Mouse (Mus musculus) midbrain, embryonic 14.5 days (tissue): ENCODE results near the gene Maml3. TPM values are rescaled to one million over a fixed set of nuclear protein-coding genes. Genes with fewer than 3 reads are reported as not detected.

Experiments used
- ATAC-seq: fragments of 200-750 bp; cut with Nextera tagmentation; 2 replicates; pipeline ENCODE4 v1.8.0; 2017; ENCODE audit warnings: moderate number of reproducible peaks, moderate library complexity; ENCODE audit not compliant: low FRiP score, low TSS enrichment
- DNase-seq: peaks from one replicate; pipeline ENCODE4 v3.0.0-alpha.2; 2015
- H3K27ac ChIP-seq: fragments of 300-500 bp; sonication (generic); replicated peaks from 2 replicates; pipeline ENCODE4 v1.5.1; 2014; ENCODE audit warnings: mild to moderate bottlenecking, low read depth, low read length, moderate library complexity
- H3K27me3 ChIP-seq: fragments of 300-500 bp; sonication (generic); 2 replicates; pipeline ENCODE4 v1.6.1; 2014; ENCODE audit warnings: low read length, control low read depth, mixed read lengths; ENCODE audit not compliant: control insufficient read depth, insufficient read depth
- H3K36me3 ChIP-seq: fragments of 300-500 bp; sonication (generic); 2 replicates; pipeline ENCODE4 v1.6.1; 2014; ENCODE audit warnings: low read length, control low read depth; ENCODE audit not compliant: control insufficient read depth, insufficient read depth
- H3K4me1 ChIP-seq: fragments of 300-500 bp; sonication (generic); 2 replicates; pipeline ENCODE4 v1.6.1; 2014; ENCODE audit warnings: mild to moderate bottlenecking, antibody characterized with exemption, low read length, control low read depth; ENCODE audit not compliant: control insufficient read depth, insufficient read depth
- H3K4me2 ChIP-seq: fragments of 300-500 bp; sonication (generic); 2 replicates; pipeline ENCODE4 v1.6.1; 2014; ENCODE audit warnings: mild to moderate bottlenecking, low read length, moderate library complexity
- H3K4me3 ChIP-seq: fragments of 300-500 bp; sonication (generic); replicated peaks from 2 replicates; pipeline ENCODE4 v1.5.1; 2014; ENCODE audit warnings: low read depth, low read length
- H3K9ac ChIP-seq: fragments of 300-500 bp; sonication (generic); replicated peaks from 2 replicates; pipeline ENCODE4 v1.6.1; 2014; ENCODE audit warnings: mild to moderate bottlenecking, low read length, moderate library complexity
- H3K9me3 ChIP-seq: fragments of 300-500 bp; sonication (generic); 2 replicates; pipeline ENCODE4 v1.6.1; 2016; ENCODE audit warnings: low read length, control low read depth, mixed read lengths; ENCODE audit not compliant: control insufficient read depth
- WGBS: fragments of 180-500 bp; shearing (Covaris S2); extraction: QIAGEN DNeasy Blood & Tissue Kit; methylation state at CpG from one replicate; pipeline ENCODE4 v1.1.7; 2014; 5-methylcytosine and 5-hydroxymethylcytosine counted together
- polyA plus RNA-seq: library from polyadenylated mRNA; unstranded; fragments of >200 nt; fragmentation: Nextera tagmentation; extraction: Ambion mirVana; gene quantifications from 2 replicates; pipeline ENCODE4 v1.2.1, GENCODE M21; 2014

Gene Maml3
- polyA plus RNA-seq, 1 experiment from 2014 or later = 10.3 TPM

- Histone ChIP-seq H3K9ac (no peak overlapping the region), H3K4me2 (no peak overlapping the region), H3K4me1 (peaks cover 37% of the 10 kb centered on the region), H3K4me3 (no peak overlapping the region), H3K27me3 (no peaks in the 10 kb centered on the region), H3K9me3 (no peaks in the 10 kb centered on the region), H3K27ac (0 out of 2 replicates have a peak overlapping the region, but pooled peaks have one; percentile 10), H3K36me3 (no peaks in the 10 kb centered on the region)
- ATAC-seq (no peak), DNase-seq (no peak)
- WGBS = 43% methylated on average over 7 of the region's 7 CpGs
These were observed 313.3 kb downstream of the Maml3 start for GRCm38 (mm10) chr3:51791542-51791941.

DNA sequence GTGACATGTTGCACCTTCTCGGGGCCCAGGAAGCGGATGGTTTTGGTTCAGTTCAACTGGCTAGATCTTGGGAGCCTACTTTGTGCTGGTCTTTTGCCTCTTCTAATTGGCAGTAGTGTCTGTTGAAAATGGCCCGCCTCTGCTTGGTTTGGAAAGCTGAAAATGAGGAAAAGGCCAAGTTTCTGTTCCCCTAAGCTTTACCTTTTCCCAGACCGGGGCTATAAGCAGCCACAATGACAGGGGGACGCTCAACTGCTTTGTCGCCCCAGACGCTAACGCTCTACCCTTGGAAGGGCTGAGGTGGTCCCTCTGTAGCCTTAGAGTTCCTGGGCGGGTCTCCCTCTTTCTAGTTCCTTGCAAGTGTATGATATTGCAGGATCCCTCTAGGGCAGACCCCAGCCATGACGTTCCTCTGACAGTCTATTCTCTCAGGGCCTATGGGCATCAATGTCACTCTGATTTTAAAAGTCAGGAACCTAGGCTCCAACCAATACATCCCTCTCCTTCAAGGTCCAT, 315.4 kb downstream of the Maml3 start:
- ATAC-seq (peak; percentile 25; the same call in 1 of the 2 replicates), DNase-seq (no peak)
- H3K27ac ChIP-seq = peak overlapping the region; percentile 94
- 0 out of 2 replicates have a peak overlapping the region, but pooled peaks have one; percentile 5 for H3K4me3 ChIP-seq
- no peaks in the 10 kb centered on the region for H3K36me3 ChIP-seq
- H3K4me1 ChIP-seq = peaks cover 26% of the 10 kb centered on the region
- 11% methylated on average over 10 of the region's 10 CpGs for WGBS
- H3K4me2 ChIP-seq = peak overlapping the region; percentile 53
- H3K9ac ChIP-seq = no peak overlapping the region
- no peaks in the 10 kb centered on the region for H3K27me3 ChIP-seq
- no peaks in the 10 kb centered on the region for H3K9me3 ChIP-seq

- under 1% methylated on average over 17 of the region's 17 CpGs for WGBS
- H3K9me3 ChIP-seq = no peaks in the 10 kb centered on the region
- peak overlapping the region; percentile 53 for H3K4me2 ChIP-seq
- peak; percentile 86; the same call in 1 of the 2 replicates for ATAC-seq
- H3K9ac ChIP-seq = peak overlapping the region; percentile 45
- H3K36me3 ChIP-seq = no peaks in the 10 kb centered on the region
- peak; percentile 93 for DNase-seq
- peaks cover 26% of the 10 kb centered on the region for H3K4me1 ChIP-seq
- 0 out of 2 replicates have a peak overlapping the region, but pooled peaks have one; percentile 5 for H3K4me3 ChIP-seq
- H3K27me3 ChIP-seq = no peaks in the 10 kb centered on the region
- peak overlapping the region; percentile 94 for H3K27ac ChIP-seq
These were observed 316.1 kb downstream of the Maml3 start for GRCm38 (mm10) chr3:51788591-51789339.

- Histone ChIP-seq H3K9me3 (no peaks in the 10 kb centered on the region), H3K27me3 (no peaks in the 10 kb centered on the region), H3K9ac (no peak overlapping the region), H3K36me3 (no peaks in the 10 kb centered on the region), H3K4me1 (peaks cover 26% of the 10 kb centered on the region), H3K27ac (peak overlapping the region; percentile 94), H3K4me3 (no peak overlapping the region), H3K4me2 (no peak overlapping the region; the same call in 1 of the 2 replicates)
- 98% methylated on average over 2 of the region's 2 CpGs for WGBS
- no peak for ATAC-seq
- no peak for DNase-seq
These were observed 316.9 kb downstream of the Maml3 start for GRCm38 (mm10) chr3:51787945-51788344.

- Histone ChIP-seq H3K9ac (no peak overlapping the region), H3K9me3 (no peaks in the 10 kb centered on the region), H3K36me3 (no peaks in the 10 kb centered on the region), H3K4me2 (no peak overlapping the region), H3K4me3 (no peak overlapping the region), H3K27ac (peak overlapping the region; percentile 46), H3K4me1 (peaks cover 23% of the 10 kb centered on the region), H3K27me3 (no peaks in the 10 kb centered on the region)
- DNase-seq (no peak), ATAC-seq (no peak)
- 75% methylated on average over 7 of the region's 7 CpGs for WGBS
These were observed 319.1 kb downstream of the Maml3 start for GRCm38 (mm10) chr3:51785796-51786195.

DNA sequence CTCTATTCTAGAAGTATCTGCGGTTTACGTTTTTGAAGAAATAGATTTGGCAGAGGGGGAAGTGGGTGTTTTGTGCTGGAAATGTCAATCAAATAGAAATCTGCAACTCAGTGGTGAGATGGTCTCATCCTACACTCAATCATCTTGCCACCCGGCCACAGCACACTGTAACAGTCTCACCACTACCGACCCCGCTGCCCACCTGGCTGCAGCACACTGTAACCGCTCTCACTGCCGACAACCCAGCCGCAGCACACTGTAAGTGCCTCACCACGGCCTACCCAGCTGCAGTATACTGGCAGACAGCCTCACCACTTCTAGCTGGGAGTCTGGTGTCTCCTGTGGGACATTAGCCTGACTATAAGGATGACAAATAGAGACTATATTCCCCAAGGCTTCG, 322.7 kb downstream of the Maml3 start:
- Histone ChIP-seq H3K4me2 (no peak overlapping the region), H3K36me3 (no peaks in the 10 kb centered on the region), H3K9me3 (no peaks in the 10 kb centered on the region), H3K9ac (no peak overlapping the region), H3K27me3 (no peaks in the 10 kb centered on the region), H3K4me3 (no peak overlapping the region), H3K27ac (no peak overlapping the region), H3K4me1 (peaks cover 19% of the 10 kb centered on the region)
- 88% methylated on average over 10 of the region's 10 CpGs for WGBS
- DNase-seq (no peak), ATAC-seq (no peak)

GRCm38 (mm10) chr3:51778738-51779592, 325.9 kb downstream of the Maml3 start:
- Histone ChIP-seq H3K27me3 (no peaks in the 10 kb centered on the region), H3K36me3 (no peaks in the 10 kb centered on the region), H3K9ac (peak overlapping the region; percentile 32), H3K4me2 (peak overlapping the region; percentile 0; the same call in 1 of the 2 replicates), H3K9me3 (no peaks in the 10 kb centered on the region), H3K4me3 (no peak overlapping the region), H3K27ac (peak overlapping the region; percentile 90), H3K4me1 (peaks cover 19% of the 10 kb centered on the region)
- ATAC-seq (peak; percentile 83), DNase-seq (peak; percentile 73)
- 18% methylated on average over 16 of the region's 16 CpGs for WGBS

DNA sequence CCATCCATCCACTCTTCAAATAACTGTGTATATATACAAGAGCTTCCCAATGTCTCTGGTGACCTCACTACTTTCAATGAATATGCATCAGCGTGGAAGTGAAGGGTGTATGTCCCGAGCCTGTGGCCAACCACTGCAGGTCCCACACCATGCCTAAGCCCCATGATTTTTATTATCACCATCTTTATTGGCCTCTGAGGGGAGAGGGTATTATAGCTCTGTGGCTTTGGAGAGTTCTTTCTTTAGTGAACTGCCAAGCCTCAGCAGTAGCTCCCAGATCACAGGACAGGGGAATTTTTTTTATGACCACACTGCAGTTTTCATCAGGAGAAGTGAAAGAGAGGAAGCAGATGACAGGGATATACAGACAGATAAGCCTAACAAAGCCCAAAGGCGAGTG, 326.7 kb downstream of the Maml3 start:
- ATAC-seq = no peak
- Histone ChIP-seq H3K4me3 (no peak overlapping the region), H3K4me2 (no peak overlapping the region), H3K4me1 (peaks cover 19% of the 10 kb centered on the region), H3K9ac (no peak overlapping the region), H3K36me3 (no peaks in the 10 kb centered on the region), H3K9me3 (no peaks in the 10 kb centered on the region), H3K27ac (peak overlapping the region; percentile 90), H3K27me3 (no peaks in the 10 kb centered on the region)
- 42% methylated on average over 3 of the region's 3 CpGs for WGBS
- DNase-seq = no peak
